Mouse (Mus musculus) myocyte (in vitro differentiated cells): ENCODE data around the gene Ezh1. TPM values are rescaled to one million over a fixed set of nuclear protein-coding genes. Genes with fewer than 3 reads are reported as not detected.

Source experiments
- H3K27me3 ChIP-seq: one replicate; pipeline ENCODE4 v1.6.1; 2011; ENCODE audit not compliant: control insufficient read depth, insufficient read depth, insufficient read length
- H3K36me3 ChIP-seq: one replicate; pipeline ENCODE4 v1.6.1; 2011; ENCODE audit not compliant: control insufficient read depth, insufficient read depth
- H3K4me2 ChIP-seq: one replicate; pipeline ENCODE4 v1.6.1; 2011; ENCODE audit warnings: low read depth, control low read depth
- H3K4me3 ChIP-seq: one replicate; pipeline ENCODE4 v1.5.1; 2011; ENCODE audit warnings: mild to moderate bottlenecking, control low read depth, moderate library complexity
- H3K79me2 ChIP-seq: one replicate; pipeline ENCODE4 v1.6.1; 2011; ENCODE audit not compliant: control insufficient read depth, insufficient read depth
- H3ac ChIP-seq: one replicate; pipeline ENCODE4 v1.6.1; 2011; ENCODE audit not compliant: control insufficient read depth, insufficient read length
- CEBPB ChIP-seq: IDR thresholded peaks from 2 replicates; pipeline ENCODE4 v1.6.1; 2011; ENCODE audit warnings: mild to moderate bottlenecking, moderate library complexity; ENCODE audit not compliant: poor library complexity, insufficient read depth, severe bottlenecking
- E2F4 ChIP-seq: IDR thresholded peaks from one replicate; pipeline ENCODE4 v1.6.1; 2011; ENCODE audit warnings: mild to moderate bottlenecking, control low read depth, moderate library complexity; ENCODE audit not compliant: insufficient read depth
- MAX ChIP-seq: IDR thresholded peaks from one replicate; pipeline ENCODE4 v1.6.1; 2011; ENCODE audit warnings: low read depth, mild to moderate bottlenecking, control low read depth
- MYOD1 ChIP-seq, 3 experiments: IDR thresholded peaks; one replicate each; pipeline ENCODE4 v1.6.1; 2011; ENCODE audit warnings: control low read depth in 2 of 3, low read depth in 2 of 3, mild to moderate bottlenecking in 2 of 3, moderate library complexity in 1 of 3; ENCODE audit not compliant: insufficient read length in 2 of 3, control insufficient read depth in 1 of 3
- MYOG ChIP-seq, 3 experiments: IDR thresholded peaks; one replicate each; pipeline ENCODE4 v1.6.1; 2011; ENCODE audit warnings: control low read depth in 2 of 3, low read depth in 2 of 3, mild to moderate bottlenecking in 2 of 3; ENCODE audit not compliant: insufficient read length in 2 of 3, control insufficient read depth in 1 of 3, insufficient read depth in 1 of 3
- POLR2A ChIP-seq: IDR thresholded peaks from one replicate; pipeline ENCODE4 v1.6.1; 2011; ENCODE audit warnings: low read depth, mild to moderate bottlenecking, control low read depth, moderate library complexity; ENCODE audit not compliant: insufficient read length
- POLR2AphosphoS2 ChIP-seq: IDR thresholded peaks from one replicate; pipeline ENCODE4 v1.6.1; 2011; ENCODE audit warnings: low read depth, control low read depth; ENCODE audit not compliant: insufficient read length
- REST ChIP-seq: IDR thresholded peaks from one replicate; pipeline ENCODE4 v1.6.1; 2011; ENCODE audit warnings: mild to moderate bottlenecking, control low read depth, moderate library complexity; ENCODE audit not compliant: insufficient read depth, insufficient read length
- SRF ChIP-seq: IDR thresholded peaks from one replicate; pipeline ENCODE4 v1.6.1; 2011; ENCODE audit warnings: low read depth; ENCODE audit not compliant: control insufficient read depth, insufficient read length
- TCF12 ChIP-seq: IDR thresholded peaks from one replicate; pipeline ENCODE4 v1.6.1; 2011; ENCODE audit warnings: mild to moderate bottlenecking, control low read depth; ENCODE audit not compliant: poor library complexity, insufficient read depth, severe bottlenecking
- TCF3 ChIP-seq: IDR thresholded peaks from one replicate; pipeline ENCODE4 v1.6.1; 2011; ENCODE audit warnings: low read depth, control low read depth; ENCODE audit not compliant: insufficient read length
- USF1 ChIP-seq: IDR thresholded peaks from one replicate; pipeline ENCODE4 v1.6.1; 2011; ENCODE audit warnings: low read depth, mild to moderate bottlenecking, control low read depth, moderate library complexity
- polyA plus RNA-seq: library from polyadenylated mRNA; unstranded; fragments of >200 nt; fragmentation: generic; extraction: Trizol; gene quantifications from one replicate; pipeline ENCODE4 v1.2.1, GENCODE M21; 2012; ENCODE audit warnings: missing spikeins

Ezh1 gene
- polyA plus RNA-seq, 1 experiment: 13.7 TPM

DNA sequence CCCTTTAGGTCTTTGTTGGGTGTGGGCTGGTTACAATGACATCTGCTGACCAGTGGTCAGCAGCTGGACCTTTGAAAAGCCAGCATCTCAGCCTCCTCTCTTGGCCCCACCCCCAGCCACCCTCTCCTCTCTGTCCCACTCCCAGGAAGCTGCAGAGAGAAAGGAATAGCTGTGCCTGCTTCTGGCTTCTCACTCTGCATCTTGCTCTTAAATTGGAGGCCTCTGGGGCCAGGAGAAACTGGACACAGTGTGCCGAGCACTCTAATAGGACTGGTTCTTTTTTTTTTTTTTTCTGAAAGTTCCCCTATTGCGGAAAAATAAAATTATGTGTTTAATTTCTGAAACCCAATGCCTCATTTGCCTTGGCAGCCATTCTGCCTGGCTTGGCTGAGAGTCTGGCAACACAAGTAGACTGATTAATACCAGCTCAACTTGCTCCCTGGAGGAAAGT is 3.8 kb upstream of the Ezh1 start:
- Histone ChIP-seq H3K27me3 (no peaks in the 10 kb centered on the region), H3K79me2 (no peaks in the 10 kb centered on the region), H3K36me3 (no peaks in the 10 kb centered on the region), H3ac (no peak overlapping the region), H3K4me3 (no peak overlapping the region), H3K4me2 (peak overlapping the region; percentile 55)
- no peak for TF ChIP-seq E2F4
- TF ChIP-seq POLR2A: no peak
- no peak for TF ChIP-seq MYOD1 (IDR thresholded peaks at IDR 0.05; ENCODE audit: control insufficient read depth in 1 of 3, insufficient read length in 2 of 3, low read depth in 2 of 3)
- no peak for TF ChIP-seq REST
- TF ChIP-seq USF1: no peak
- TF ChIP-seq TCF12: no peak
- no peak for TF ChIP-seq MAX
- TF ChIP-seq MYOG (IDR thresholded peaks at IDR 0.05; ENCODE audit: control insufficient read depth in 1 of 3, insufficient read depth in 1 of 3, insufficient read length in 2 of 3, low read depth in 2 of 3): no peak
- TF ChIP-seq SRF: no peak
- no peak for TF ChIP-seq TCF3
- no peak for TF ChIP-seq CEBPB
- no peak for TF ChIP-seq POLR2AphosphoS2

DNA sequence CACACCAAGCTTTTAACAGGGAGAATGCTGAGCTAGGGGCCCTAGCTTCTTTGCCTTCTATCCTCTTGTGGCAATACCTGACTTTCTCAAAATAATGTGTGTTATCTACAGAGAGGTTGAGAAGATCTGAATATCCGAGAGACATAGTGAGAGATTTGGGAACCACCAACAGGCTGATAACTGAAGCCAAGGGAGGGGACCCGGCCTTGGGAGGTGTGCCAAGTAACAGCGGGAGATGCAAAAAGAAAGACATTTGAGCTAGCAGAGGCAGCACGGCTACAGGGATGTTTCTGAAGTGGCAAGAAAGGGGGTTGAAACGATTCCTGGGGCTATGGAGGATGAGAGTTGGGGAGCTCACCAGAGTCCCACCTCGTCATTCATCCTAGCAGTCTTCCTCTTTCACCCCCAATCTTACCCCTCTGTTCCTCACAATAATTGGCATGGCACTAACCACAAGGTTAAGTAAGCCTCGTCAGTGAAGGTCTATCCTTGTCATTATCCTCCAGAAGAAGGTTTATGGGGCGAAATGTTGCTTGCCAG is 3.2 kb upstream of the Ezh1 start:
- no peaks in the 10 kb centered on the region for H3K36me3 ChIP-seq
- no peaks in the 10 kb centered on the region for H3K27me3 ChIP-seq
- no peak overlapping the region for H3K4me3 ChIP-seq

DNA sequence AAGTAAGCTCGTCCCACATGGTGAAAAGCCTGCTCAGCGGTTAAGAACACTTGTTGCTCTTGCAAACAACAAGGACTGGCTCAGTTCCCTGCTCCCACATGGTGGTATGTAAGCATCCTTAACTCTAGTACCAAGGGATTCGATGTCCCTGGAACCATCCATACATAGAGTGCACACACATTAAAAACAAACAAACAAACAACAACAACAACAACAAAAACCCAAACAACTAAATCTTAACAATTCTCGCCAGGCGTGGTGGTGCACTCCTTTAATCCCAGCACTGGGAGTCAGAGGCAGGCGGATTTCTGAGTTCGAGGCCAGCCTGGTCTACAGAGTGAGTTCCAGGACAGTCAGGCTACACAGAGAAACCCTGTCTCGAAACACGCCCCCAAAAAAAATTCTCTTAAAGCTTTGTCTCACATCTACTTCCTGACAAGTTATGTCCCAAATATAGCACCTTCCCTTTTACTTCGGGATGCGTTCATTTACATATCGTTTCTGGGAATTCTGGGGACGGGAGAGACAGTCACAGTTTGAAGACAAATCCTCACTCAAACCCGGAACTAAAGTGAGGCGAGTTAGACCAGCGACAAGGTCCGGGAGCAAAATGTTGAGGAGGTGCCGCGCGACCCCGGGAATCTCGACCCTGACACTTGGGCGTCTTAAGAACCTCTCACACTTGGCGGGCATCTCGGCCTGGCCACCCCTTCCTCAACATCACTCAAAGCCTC is 765 bp downstream of the Ezh1 start:
- Histone ChIP-seq H3K79me2 (peaks cover 12% of the 10 kb centered on the region), H3K27me3 (no peaks in the 10 kb centered on the region), H3ac (peak overlapping the region; percentile 45), H3K36me3 (no peaks in the 10 kb centered on the region), H3K4me3 (peak overlapping the region; percentile 44), H3K4me2 (peak overlapping the region; percentile 64)
- TF ChIP-seq MYOG (IDR thresholded peaks at IDR 0.05; ENCODE audit: control insufficient read depth in 1 of 3, insufficient read depth in 1 of 3, insufficient read length in 2 of 3, low read depth in 2 of 3) (no peak), TCF3 (no peak), MYOD1 (IDR thresholded peaks at IDR 0.05; ENCODE audit: control insufficient read depth in 1 of 3, insufficient read length in 2 of 3, low read depth in 2 of 3) (no peak), REST (no peak), SRF (no peak)

More for the DNA sequence above, 3.2 kb upstream of the Ezh1 start:
- H3K4me2 ChIP-seq: peak overlapping the region; percentile 55
- TF ChIP-seq USF1: no peak
- TF ChIP-seq MAX: no peak
- TF ChIP-seq TCF3: no peak
- TF ChIP-seq CEBPB: no peak
- TF ChIP-seq E2F4: no peak
- no peak for TF ChIP-seq REST
- TF ChIP-seq SRF: no peak
- no peak for TF ChIP-seq POLR2A
- TF ChIP-seq TCF12: no peak
- no peak for TF ChIP-seq MYOG (IDR thresholded peaks at IDR 0.05; ENCODE audit: control insufficient read depth in 1 of 3, insufficient read depth in 1 of 3, insufficient read length in 2 of 3, low read depth in 2 of 3)
- TF ChIP-seq POLR2AphosphoS2: no peak
- no peak for TF ChIP-seq MYOD1 (IDR thresholded peaks at IDR 0.05; ENCODE audit: control insufficient read depth in 1 of 3, insufficient read length in 2 of 3, low read depth in 2 of 3)
- no peaks in the 10 kb centered on the region for H3K79me2 ChIP-seq
- H3ac ChIP-seq: no peak overlapping the region

DNA sequence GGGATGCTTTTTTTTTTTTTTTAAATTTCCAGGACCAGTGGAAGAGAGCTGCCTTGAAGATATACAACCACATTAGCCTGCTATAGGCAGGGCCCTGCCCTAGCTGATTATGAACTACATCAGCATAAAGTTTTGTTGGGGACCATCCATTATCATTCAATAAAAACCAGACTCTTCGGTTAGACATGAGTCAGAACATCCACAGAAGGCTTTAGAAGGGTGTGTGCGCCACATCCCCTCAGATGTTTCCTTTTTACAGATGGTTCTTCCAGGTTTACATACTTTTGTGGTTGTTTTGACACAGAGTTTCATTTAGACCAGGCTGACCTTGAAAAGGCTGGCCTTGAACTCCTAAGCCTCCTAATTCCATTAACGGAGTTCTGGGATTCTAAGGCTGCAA is 1.9 kb downstream of the Ezh1 start:
- no peak for TF ChIP-seq TCF12
- no peak for TF ChIP-seq TCF3
- TF ChIP-seq SRF: no peak
- TF ChIP-seq POLR2AphosphoS2: no peak
- TF ChIP-seq MYOD1 (IDR thresholded peaks at IDR 0.05; ENCODE audit: control insufficient read depth in 1 of 3, insufficient read length in 2 of 3, low read depth in 2 of 3): no peak
- TF ChIP-seq E2F4: no peak
- TF ChIP-seq MYOG (IDR thresholded peaks at IDR 0.05; ENCODE audit: control insufficient read depth in 1 of 3, insufficient read depth in 1 of 3, insufficient read length in 2 of 3, low read depth in 2 of 3): no peak
- TF ChIP-seq REST: no peak
- TF ChIP-seq POLR2A: no peak
- peak overlapping the region; percentile 64 for H3K4me2 ChIP-seq
- no peaks in the 10 kb centered on the region for H3K36me3 ChIP-seq
- H3K27me3 ChIP-seq: no peaks in the 10 kb centered on the region
- peaks cover 12% of the 10 kb centered on the region for H3K79me2 ChIP-seq
- H3K4me3 ChIP-seq: no peak overlapping the region
- no peak overlapping the region for H3ac ChIP-seq
